Mouse (Mus musculus): ENCODE results near the gene Ghsr.
"Not testable (repeated sequence)": the region's sequence is repeated elsewhere in the genome, so short reads cannot be mapped to it uniquely, and the experiment has no call there.

The Ghsr gene

DNA sequence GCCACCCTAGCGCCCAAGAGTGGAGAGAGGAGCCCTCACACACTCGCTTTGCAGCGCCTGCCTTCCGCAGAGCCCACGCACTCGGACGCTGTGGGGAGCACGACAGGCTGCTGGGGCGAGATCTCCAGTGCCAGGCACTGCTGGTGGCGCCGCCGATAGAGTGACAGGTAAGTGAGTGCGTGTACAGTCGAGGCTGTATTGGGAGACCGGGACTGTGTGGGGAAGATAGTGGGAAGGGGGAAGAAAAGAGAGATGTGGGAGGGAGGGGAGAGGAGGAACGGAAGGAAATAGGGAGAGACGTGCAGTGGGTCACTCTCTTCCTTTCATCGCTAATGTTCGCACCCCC lies at the start of gene Ghsr:
Gene Ghsr, plus strand, starts transcription at position 76 of the 346 bp plus-strand sequence.
- DNase-seq (ENCODE audit: extremely low read depth, insufficient read length, low spot score): no peak

DNA sequence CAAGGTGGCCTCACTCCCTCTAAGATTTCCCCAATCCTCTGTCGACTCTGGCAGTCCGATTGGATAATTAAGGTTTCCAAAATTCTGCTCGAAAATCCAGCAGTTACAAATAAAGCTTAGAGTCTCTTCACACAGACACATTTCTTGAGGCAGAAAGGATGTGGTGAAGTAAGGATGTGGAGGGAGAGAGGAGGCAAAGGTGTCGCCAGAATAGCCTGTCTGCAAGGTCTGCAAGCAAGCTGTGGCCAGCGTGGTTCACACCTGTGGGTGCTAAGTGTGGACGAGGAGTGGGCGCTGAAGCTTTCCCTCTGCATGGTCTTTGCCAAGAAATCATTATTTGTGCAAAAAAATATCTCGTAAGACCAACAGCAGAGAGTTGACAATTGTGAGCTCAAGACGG lies 48.6 kb upstream of the Ghsr start:
- no peak for DNase-seq (ENCODE audit: extremely low read depth, insufficient read length, low spot score)

DNA sequence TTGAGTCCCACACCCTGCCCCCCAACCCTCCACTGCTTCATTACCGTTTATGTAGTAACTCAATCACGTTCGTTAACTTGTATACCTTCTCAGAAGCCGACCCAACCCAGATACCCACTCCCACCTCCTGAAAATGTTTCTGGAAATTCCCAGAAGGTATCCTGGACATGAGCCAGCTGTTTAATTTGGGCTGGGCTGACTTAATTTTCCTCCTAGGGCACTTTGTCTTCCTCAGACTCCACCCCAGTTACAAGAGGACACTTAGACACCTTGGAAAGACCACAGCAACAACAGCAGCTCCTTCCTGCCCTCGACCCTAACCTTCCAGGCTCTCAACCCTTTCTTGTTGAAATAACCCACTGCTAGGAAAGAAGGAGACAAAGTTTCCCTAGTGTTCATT lies 47.6 kb upstream of the Ghsr start:
- DNase-seq (ENCODE audit: extremely low read depth, insufficient read length, low spot score): no peak

DNA sequence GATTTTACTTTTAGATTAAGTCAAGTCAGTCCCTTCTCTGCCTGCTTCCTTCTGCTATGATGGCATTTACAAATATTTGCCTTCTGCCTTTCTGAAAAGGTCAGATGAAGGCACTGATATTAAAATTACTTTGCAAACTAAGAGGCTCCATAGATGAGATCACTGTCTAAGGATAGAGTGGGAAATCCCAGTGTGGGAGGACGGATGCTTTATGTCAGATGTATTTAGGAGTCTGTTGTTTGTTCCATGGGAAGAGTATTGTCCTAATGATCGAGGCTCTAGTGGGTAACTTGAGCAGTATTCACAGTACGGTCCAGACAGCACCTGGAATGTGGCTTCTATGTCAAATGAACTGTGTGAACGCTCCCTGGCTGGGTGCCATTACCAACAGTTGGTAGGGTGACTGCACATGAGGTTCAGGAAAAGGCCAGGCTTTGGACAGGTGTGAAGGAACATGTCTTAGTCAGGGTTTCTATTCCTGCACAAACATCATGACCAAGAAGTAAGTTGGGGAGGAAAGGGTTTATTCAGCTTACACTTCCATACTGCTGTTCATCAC lies 44.4 kb upstream of the Ghsr start:
- no peak for DNase-seq (ENCODE audit: extremely low read depth, insufficient read length, low spot score)

DNA sequence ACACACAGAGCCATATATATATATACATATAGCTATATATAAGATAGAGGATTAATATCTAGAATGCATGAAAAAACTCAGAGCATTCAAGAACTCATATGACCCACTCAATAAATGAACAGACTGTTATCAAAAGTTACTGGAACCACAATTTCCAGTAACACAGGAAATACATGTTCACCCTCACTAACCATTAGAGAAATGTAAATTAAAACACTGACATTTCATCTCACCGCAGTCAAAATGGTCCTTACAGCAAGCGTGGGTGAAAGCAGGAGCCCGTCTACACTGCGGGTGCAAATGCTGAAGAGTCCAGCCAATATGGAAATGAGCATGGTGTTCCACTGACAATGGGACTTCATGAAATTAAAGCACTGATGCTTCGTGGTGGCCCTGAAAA lies 40.4 kb upstream of the Ghsr start:
- DNase-seq (ENCODE audit: extremely low read depth, insufficient read length, low spot score): no peak

- DNase-seq (ENCODE audit: extremely low read depth, insufficient read length, low spot score): peak; percentile 23
Measured at GRCm38 (mm10) chr3:27338437-27338836, 32.7 kb upstream of the Ghsr start.

- no peak for DNase-seq (ENCODE audit: extremely low read depth, insufficient read length, low spot score)
Measured at GRCm38 (mm10) chr3:27338887-27339286, 32.3 kb upstream of the Ghsr start.

GRCm38 (mm10) chr3:27340757-27341156 lies 30.4 kb upstream of the Ghsr start:
- DNase-seq (ENCODE audit: extremely low read depth, insufficient read length, low spot score): no peak

GRCm38 (mm10) chr3:27342462-27342861 lies 28.7 kb upstream of the Ghsr start:
- DNase-seq (ENCODE audit: extremely low read depth, insufficient read length, low spot score): no peak

- DNase-seq (ENCODE audit: extremely low read depth, insufficient read length, low spot score): peak; percentile 32
Measured at GRCm38 (mm10) chr3:27345526-27345925, 25.6 kb upstream of the Ghsr start.

DNA sequence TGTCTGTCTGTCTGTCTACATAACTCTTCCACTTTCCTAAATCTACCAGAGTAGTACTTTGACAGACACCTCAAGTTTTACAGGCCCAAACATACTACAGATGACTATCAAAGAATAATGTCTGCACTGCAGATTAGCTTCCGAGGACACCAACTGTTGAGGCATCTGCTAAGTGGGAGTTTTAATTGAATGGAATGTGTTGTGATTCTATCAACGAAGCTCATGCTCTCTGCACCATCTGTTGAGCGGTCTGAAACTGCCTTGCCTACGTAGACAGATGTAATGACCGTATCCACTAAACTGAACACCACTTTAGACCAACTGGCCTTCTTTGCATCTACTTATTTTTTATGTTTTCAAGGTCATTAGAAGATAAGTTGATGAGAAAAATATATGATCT lies 22.7 kb upstream of the Ghsr start:
- no peak for DNase-seq (ENCODE audit: extremely low read depth, insufficient read length, low spot score)

DNA sequence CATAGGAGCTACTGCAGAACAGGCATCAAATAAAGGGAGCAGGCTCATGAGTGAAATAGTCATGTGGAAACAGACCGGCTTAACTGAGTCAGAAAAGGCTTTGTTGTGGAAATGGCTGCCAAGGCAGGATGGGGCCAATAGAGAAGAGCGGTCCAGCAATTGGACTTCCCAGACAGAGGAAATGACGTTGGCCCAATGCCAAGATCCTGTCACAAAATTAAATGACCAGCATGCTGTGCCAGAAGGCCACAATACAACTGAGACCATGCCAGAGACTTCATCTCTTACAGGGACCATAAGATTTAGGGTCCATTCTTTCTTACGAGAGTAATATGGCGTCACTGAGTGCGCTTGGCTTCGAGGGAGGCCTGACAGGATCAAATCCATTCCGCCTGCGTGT lies 20.0 kb upstream of the Ghsr start:
- no peak for DNase-seq (ENCODE audit: extremely low read depth, insufficient read length, low spot score)

DNA sequence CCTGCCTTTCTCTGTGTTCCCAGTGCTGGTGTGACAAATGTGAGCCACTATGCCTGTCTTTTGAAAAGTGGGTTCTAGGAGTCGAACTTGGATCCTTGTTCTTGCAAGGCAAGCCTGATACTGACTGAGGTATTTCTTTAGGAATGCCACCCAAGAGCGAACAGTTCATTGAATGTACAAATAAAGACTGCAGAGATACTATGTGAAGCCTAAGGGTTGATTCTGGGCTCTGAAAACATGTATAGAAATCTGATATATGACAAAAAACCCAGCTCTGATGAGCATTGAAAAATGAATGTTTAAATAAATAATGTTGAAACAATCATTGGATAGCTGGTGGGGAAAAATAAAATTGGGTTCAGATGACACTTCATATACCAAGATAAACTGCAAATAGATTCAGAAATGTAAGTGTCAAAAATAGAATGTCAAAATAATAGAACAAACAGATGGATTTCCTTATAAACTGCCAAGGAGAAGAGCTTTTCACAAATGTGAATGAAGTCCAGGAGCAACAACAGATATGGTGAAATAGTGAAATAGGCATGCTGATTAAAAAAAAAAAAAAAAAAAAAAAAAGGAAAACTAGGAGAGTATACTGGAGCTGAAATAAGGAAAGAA lies 11.9 kb upstream of the Ghsr start:
- no peak for DNase-seq (ENCODE audit: extremely low read depth, insufficient read length, low spot score)

DNA sequence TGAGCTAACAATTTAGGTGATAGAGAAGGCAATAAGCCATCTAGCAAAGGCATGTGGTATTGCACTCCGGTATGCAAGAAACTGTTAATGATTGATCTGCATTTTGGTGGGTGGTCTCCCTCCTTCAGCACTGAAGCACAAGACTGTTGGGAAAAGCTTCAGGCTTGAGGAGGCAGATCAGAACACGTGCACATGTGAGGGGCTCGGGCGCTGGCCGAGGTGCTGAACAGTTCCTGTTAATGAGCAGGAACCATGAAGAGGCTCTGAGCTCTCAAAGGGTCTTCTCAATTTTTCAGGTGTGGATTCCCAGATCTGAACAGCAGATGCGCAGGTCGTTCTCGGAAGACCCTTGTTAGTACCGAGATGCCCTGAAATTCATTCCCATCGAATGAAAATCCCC lies 1.0 kb upstream of the Ghsr start:
- DNase-seq (ENCODE audit: extremely low read depth, insufficient read length, low spot score): no peak

GRCm38 (mm10) chr3:27370582-27371275 lies 422 bp upstream of the Ghsr start:
- DNase-seq (ENCODE audit: extremely low read depth, insufficient read length, low spot score): no peak

- DNase-seq (ENCODE audit: extremely low read depth, insufficient read length, low spot score): peak; percentile 14
Measured at GRCm38 (mm10) chr3:27371725-27372650, 837 bp downstream of the Ghsr start.

- no peak for DNase-seq (ENCODE audit: extremely low read depth, insufficient read length, low spot score)
Measured at GRCm38 (mm10) chr3:27374396-27374795, 3.2 kb downstream of the Ghsr start.

DNA sequence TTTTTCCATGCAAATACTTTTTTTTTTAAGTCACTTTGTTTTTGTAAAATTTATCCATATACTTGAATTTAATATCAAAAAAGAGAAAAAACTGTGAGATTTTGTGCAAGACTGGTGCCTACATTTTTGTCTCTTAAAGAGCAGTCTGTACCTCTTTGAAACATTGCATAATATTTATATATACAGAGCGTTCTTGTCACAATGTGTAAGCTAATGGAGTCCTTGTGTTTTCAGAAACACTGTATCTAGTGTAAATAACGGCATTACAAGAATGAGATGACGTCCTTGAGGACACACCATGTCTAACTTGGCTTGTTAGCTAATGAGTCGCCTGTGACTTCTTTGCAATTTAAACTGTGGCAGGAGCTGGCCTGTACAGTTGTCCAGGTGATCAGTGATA lies 6.8 kb downstream of the Ghsr start:
- no peak for DNase-seq (ENCODE audit: extremely low read depth, insufficient read length, low spot score)

- DNase-seq (ENCODE audit: extremely low read depth, insufficient read length, low spot score): no peak
Measured at GRCm38 (mm10) chr3:27384836-27385235, 13.7 kb downstream of the Ghsr start.

GRCm38 (mm10) chr3:27389923-27390322 lies 18.8 kb downstream of the Ghsr start:
- no peak for DNase-seq (ENCODE audit: extremely low read depth, insufficient read length, low spot score)

- not testable (repeated sequence) for DNase-seq (ENCODE audit: extremely low read depth, insufficient read length, low spot score)
Measured at GRCm38 (mm10) chr3:27400996-27401395, 29.8 kb downstream of the Ghsr start.

Measured in 3134 (cell line).